Mouse (Mus musculus) layer of hippocampus, postnatal 14 days (tissue): ENCODE results near the gene Napa. TPM values are rescaled to one million over a fixed set of nuclear protein-coding genes. Genes with fewer than 3 reads are reported as not detected.

ENCODE experiments used
- DNase-seq, 2 experiments: peaks; one replicate each; pipeline ENCODE4 v3.0.0; 2021 to 2022; ENCODE audit warnings: low spot score in 2 of 2, mixed read lengths in 1 of 2
- long read RNA-seq, 2 experiments: library from polyadenylated mRNA; stranded (forward); transcript quantifications; one replicate each; pipeline ENCODE4 v2.0.0; 2021
- total RNA-seq, 2 experiments: library from RNA; stranded (reverse); gene quantifications; 2 replicates each; pipeline ENCODE4 v1.2.3; 2021

Napa gene
- 100 to 1,000 TPM; 240 to 259 TPM for total RNA-seq
- long read RNA-seq, experiment 1, transcript Napa-201 (11 exons, 2,517 nt) = major isoform, 427 of 478 reads
- long read RNA-seq, experiment 1, partial matches to known transcripts = 3 of 478 reads
- long read RNA-seq, experiment 1, other reads (novel, unspliced or antisense) = 45 of 478 reads
- long read RNA-seq, experiment 2, transcript Napa-201 (11 exons, 2,517 nt) = major isoform, 537 of 623 reads
- long read RNA-seq, experiment 2, partial matches to known transcripts = 8 of 623 reads
- long read RNA-seq, experiment 2, other reads (novel, unspliced or antisense) = 75 of 623 reads

DNA sequence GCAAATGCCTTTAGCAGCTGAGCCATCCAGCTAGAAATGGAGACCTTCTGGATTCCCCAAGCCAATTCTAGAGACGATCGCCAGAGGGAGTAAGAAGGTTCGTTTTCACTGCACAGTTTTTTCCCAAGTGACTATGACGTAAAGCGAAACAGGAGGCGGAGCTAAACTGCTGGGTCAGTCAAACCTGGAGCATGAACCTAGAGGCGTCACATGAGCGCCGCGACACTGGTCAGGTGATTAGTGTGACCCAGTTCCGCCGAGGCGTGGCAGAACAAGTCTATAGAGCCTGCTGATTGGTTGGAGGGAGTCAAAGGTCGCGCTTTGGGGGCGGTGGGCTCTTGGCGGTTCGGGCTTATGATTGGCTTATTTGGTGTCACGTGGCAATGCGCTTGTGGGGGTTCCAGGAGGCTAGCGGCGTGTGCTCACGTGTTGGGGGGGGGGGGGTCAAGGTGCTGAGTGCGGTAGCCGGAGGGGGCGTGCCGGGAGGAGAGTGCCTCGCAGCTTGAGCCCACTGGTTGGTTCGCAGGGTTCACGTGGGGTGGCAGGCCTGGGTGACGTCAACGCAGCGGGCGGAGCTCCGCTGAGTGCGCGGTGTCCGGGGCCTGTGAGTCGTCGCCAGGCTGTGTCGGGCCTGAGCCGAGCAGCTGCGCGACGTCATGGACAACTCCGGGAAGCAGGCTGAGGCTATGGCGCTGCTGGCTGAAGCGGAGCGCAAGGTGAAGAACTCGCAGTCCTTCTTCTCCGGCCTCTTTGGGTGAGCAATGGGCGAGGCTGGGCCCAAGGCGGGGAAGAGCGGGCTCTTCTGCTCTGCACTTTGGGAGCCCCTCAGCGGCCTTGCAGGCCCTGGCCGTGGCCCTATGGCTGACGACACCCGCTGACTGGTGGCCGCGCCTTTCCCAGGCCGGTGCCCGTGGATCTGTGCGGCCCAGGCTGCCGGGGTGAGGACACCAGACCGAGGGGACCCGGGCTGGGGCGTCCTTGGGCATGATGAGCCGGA lies at the start of gene Napa:
Napa (plus strand) TSS at position 438 of the 997 bp plus-strand sequence.
- peak; percentile 96 to 100 for DNase-seq

DNA sequence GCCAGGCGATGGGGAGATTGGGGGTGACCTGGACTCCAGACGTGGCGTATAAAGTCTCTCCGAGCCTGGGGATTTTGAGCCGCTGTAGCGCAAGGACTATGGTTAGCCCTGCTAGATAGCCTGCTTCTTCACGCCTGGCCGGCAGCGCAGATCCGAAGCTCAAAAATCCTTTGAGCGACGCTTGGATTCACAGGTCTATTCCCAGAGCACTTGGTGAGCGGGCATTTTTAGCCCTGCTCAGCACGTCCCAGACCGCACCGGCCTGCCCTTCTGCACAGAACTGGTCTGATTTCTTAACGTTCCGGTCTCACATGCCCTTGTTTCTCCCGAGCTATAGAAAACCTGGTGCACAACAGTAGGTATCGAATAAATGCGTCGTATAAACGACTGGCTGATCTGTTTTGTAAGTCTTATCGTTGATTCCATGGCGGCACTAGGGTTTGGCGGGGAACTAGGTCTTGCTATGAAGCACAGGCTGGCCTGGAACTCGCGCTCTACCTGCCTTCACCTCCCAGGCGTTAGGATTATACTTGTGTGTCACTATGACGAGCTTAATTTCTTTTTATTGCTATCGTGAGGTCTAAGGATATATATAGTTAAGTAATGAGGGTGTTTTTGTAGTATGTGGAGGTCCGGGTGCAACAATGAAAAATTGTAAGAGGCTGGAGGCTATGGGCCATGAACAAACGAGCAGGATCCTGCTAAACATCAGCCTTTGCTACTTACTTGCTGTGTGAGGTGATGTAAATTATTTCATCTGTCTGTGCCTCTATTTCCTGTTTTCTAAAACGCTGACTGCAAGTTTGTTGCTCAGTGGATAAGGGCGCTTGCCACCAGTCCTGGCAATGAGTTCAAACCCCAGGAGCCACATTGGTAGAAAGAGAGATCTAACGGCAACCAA lies 49.3 kb upstream of the Napa start:
- DNase-seq = no peak

DNA sequence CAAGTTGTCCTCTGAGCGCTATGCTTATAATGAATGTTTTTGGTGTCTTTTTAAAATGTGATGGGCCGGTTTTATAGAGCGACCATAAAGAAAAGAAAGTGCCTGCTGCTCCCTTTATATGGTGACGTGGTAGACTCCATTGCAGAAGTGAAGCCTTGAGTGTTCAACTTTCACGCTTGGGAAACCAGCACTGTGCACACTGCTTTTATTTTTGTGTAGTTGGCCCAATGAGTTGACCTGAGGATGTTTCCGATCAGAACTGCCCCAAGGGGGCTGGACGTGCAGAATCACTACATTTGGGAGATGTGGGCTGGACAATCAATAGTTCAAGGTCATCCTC lies 48.7 kb upstream of the Napa start:
- DNase-seq = no peak

DNA sequence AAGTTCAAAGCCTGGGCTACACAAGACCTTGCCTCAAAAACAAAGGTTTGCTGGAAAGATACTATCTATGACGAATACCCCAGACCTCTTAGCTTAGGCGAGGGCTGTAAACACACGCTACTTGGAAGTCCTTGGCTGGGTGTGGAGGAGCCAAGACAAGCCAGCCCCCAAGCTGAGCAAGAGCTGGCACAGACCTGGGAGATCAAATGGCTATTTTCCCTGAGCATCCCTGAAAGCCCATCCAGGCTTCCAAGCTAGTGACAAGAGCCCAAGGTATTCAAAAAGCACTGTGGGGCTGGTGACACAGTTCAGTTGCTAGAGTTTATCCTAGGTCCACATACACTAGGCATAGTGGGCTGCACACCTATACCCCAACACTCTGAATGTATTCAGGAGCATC lies 47.7 kb upstream of the Napa start:
- DNase-seq = no peak

DNA sequence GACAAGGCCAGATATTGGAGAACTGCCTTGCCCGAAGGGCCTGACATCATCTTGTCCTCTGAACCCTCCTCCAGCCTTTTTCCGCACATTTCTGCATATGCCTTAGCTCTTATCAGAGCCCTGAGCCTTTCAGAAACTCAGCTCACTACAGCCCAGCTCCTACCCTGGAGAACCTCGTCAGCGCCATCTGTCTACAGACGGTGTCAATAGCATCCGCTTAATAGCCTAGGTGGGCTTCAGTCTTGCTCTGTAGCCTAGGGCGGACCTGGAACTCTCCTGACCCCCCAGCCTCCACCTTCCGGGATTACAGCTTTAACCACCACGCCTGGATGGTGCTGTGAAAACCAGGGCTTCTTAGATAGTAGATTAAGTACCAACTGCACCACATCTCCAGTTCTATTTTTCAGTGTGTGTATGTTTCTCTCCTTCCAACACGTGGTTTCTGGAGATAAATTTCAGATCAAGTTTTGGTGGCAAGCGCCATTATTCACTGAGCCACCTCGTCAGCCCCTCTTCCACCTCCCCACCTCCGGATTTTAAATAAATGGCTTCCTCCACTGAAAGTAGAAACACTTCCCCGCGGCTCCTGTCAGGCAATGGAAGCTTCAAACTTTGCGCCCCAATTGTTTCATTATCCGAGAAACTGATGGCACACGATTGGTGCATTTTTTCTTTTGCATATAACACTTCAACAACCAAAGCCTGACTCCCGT lies 46.2 kb upstream of the Napa start:
- peak; percentile 79 to 80 for DNase-seq

DNA sequence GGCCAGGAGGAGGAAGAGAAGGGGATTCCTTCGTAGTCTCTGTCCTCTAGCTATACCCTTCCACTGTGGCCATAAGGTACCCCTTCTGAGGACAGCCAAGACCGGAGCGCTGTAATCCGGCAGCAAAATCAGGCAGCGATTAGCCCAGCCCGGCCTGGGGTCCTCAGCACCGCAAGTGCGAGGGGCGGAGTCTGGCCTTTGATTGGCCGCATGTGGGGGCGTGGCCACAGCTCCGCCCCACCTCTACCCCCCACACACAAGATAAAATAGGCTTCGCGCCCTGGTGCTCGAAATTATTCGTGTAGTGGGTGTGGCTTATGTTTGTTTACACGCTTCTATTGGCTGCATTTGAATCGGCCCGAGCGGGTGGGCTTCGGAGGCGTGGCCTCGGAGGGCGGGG lies 45.6 kb upstream of the Napa start:
- DNase-seq = peak; percentile 92 to 96

DNA sequence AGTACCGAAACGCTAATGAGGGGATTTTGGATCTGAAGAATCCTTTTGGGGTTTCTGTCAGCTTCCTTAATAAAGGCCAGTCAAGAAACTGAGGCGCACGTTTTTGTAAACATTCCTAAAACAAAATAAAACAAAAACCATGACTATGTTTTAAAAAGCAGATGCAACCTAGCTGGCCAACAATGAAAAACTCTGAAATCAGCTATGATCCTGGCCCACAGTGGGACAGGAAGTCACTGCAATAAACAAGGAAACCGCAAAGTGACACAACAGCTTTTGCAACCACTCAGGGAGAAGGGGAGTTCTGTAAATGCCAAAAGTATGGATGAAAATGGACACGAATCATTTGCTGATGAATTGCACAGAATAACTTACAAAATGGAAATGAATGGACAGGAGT lies 45.2 kb upstream of the Napa start:
- DNase-seq = no peak

DNA sequence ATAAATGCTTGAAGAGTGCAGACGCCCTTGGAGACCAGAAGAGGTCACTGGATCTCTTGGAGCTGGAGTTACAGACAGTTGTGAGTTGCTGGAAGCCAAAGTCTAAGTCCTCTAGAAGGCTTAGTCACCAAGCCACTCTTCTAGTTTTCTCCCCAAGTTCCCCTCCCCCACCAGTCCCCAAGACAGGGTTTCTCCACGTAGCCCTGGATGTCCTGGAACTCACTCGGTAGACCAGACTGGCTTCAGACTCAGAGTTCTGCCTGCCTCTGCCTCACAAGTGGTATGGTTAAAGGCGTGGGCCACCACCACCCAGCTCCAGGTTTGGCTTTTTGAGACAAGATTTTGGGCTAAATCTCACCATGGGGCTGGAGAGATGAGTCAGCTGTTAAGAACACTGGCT lies 43.3 kb upstream of the Napa start:
- DNase-seq = no peak

DNA sequence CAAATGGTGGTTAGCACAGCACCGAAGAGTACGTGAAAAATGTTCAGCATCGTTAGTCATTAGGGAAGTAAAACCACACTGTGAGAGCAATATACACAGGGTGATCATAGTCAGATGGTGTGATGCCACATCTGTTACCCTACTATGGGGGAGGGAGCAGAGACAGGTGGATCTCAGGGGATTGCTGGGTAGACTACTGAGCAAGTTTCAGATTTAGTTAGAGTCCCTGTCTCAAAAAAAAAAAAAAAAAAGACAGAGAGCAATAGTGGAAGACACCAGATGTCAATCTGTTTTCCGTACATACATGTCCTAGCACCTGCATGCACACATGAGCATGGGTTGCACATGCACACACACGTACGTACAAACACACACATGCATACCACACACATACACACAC lies 42.6 kb upstream of the Napa start:
- DNase-seq = no peak

DNA sequence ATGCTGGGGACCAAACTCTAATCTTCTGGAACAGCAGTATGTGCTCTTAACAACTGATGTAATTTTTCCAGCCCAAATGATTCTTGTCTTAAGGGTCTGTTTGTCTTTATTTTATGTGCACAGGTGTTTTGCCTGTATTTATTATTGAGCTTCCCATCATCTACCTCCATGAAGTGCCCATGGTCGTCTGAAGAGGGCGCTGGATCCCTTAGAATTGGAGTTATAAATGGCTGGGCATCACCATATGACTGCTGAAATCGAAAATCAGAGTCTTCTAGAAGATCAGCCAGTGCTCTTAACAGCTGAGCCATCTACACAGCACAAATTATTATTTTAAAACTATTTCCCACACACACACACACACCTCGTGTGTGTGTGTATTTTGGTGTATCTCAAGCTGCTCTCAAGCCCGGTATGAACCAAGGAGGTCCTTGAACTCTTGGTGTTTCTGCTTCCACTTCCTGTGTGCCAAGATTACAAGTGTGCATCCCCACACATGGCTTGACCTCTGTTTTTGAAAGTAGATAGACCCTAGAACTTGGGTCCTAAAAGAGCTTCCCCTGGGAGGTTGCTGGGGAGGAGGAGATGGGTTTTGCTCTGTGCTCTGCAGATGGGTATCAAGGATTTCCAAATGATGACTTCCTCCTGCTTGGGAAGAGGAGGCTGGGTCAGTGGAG lies 41.7 kb upstream of the Napa start:
- DNase-seq = peak; percentile 54 to 67

DNA sequence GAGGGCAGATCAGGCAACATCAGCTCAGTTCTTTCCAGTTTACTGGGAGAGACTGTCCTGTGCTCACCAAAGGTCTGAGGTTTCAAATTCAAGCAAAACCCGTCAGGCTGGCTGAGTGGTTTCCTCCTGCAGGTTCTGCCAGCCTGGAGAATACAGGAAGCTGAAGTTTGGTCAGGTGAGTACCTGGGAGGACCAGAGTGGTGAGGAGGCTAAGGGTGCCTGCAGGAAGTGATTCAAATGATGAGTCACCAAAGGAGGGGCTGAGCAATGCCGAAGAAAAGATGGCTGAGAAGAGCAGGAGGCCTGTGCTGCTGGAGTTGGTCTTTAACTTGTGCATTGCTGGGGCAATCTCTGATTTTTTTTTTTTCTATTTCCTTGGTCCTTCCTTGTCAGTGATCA lies 41.1 kb upstream of the Napa start:
- DNase-seq = no peak

DNA sequence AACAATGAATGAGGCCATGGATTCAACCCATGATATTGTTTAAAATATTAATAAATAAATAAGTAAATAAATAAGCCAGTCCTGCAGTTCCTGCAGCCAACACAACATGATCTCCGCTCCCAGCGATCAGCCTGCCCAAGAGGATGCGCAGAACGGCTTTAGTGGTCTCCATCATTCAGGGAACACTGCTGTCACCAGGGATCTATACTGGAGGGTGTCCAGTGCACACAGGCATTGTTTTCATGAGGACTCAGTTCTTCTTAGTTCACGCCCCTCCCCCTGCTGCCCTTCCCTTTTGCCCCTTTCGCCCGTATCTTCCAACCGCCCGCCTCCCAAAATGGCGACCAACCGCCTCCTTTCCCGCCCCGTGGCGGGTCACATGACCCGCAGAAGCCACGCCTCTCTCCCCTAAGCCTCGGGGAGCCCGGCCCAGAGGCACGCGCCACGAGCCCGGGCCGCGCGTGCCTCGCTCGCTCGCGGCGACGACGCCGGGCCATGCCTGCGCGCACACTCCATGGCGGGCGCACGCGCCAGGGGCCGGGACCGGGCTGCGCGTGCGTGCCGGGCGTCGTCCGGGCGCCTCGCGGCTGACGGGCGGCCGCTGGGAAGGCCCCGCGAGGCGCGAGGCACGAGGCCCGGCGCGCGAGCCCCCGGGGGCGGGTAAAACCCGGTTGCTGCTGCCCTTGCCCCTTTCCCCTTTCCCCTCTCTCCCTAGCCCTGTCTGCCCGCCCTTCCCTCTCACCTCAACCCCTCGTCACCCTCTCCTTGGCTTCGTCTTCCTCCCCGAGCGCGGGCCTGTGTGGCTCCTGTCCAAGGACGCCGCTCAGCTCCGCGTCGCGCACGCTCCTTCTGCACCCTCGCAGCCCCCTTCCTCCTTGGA lies 36.8 kb upstream of the Napa start, which contains the start of gene Zfp541:
Zfp541 (plus strand) TSS at position 596 of the 880 bp plus-strand sequence.
- no peak for DNase-seq

DNA sequence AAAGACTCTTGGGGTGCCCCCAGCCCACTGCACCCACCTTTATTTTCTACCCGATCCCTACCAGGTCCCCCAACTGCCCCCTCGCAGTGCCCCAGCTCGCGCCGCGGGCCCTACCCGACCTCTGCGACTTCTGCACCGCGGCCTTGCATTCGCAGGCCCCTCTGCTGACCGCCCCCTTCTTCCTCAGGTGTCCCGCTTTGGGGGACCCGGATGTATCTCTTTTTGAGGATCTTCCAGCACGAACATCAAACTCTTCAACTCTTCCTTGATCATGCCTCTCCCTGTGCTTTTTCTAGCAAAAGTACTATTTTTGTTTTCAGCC lies 36.2 kb upstream of the Napa start:
- no peak for DNase-seq

DNA sequence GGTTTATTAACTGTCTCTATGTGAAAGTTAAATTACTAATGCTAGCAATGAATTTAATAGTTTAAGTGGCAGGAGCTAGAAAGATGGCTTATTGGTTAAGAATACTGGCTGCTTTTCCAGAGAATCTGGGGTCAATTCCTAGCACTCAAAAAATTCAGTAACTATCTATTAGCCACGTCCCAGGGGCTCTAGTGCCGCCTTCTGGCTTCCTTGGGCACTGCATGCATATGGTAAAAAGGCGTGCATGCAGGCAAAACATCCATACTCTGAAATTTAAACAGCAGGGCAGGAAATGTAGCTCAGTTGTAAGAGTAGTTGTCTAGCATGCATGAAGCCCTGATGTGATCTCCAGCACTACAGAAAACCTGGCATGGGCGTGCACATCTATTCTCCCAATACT lies 34.8 kb upstream of the Napa start:
- no peak for DNase-seq

DNA sequence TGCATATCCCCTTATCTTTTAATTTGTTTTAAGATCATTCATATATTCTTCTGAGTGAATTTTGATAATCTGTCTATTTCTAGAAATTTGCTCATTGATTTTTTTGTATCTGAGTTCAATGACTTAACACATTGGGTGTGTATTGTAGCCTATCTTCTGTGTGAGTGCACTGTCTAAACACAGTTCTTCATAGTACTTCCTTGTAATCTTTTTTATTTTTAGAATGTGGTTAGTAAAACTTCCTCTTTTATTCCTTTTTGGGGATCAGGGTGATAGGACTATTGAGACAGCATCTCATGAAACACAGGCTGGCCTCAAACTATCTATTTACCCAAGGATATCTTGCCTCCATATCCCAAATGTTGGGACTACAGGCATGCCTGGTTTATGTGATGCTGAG lies 27.4 kb upstream of the Napa start:
- DNase-seq = no peak

DNA sequence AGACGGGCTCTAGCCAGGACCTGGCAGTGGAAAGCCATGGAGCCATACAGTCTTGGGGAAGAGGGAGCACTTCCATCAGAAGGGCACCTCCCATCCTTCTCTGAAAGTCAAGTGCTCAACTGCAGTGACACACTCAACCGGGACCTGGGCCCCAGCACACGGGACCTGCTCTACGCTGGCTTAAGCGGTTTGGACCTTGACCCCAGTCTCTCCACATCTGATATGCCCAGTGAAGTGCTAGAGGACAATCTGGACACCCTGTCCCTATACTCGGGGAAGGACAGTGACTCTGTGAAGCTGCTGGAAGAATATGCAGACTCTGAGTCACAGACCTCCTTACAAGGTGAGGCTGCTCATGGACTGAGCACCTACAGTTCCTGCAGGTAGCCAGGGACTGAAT lies 26.4 kb upstream of the Napa start:
- DNase-seq = no peak

DNA sequence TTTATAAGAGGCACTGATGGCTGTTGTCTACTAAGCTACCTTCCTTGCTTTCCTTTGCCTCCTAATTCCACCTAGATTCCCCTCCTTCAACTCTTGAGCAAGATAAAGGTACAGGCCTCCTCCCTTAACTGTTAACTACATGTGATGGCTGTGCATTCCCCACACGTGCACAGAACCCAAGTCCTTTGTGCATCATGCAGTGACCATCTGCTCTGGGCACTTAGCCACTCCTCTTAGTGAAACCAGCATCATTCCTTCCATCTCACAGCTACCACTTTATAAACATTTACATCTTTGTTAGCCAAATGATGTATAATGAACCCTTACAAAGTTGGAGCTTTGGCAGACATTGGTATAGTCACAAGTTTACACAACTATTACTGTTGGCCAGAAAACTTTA lies 18.3 kb upstream of the Napa start:
- no peak for DNase-seq

DNA sequence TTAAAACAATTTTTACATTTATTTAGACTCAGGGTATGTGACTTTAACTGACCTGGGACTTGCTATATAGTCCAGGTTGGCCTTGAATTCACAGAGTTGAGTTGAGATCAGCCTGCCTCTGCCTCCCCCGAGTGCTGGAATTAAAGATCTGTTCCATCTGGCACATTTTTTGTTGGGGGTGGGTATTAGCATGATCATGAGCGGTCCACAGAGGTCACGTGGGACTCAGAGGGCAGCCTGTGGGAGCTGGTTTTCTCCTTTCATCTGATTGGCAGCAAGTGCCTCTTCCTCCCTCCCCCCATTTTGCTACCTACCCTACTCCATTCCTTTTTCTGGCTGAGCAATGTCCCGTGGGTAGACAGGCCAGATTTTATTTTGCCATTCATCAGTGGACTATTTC lies 17.7 kb upstream of the Napa start:
- no peak for DNase-seq

DNA sequence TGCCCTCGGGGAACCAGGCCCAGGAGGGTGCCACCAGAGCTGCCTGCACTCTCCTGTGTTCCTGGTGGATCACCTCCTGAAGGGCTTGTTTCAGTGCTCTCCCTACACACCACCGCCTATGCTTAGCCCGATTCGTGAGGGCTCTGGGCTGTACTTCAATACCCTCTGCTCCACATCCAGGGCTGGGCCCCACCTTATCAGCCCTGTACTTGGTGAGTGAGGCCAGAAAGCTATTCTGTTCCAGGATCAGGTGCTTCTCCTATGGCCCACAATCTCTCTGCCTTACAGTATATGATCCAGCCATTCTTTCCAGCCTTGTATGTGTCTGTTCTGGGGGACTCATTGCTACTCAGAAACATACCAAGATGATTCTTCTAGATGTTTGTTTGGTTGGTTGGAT lies 14.9 kb upstream of the Napa start:
- DNase-seq = no peak
